Comparison of ENCODE assay signal across 20 mouse cellular contexts in the genomic region with DNA sequence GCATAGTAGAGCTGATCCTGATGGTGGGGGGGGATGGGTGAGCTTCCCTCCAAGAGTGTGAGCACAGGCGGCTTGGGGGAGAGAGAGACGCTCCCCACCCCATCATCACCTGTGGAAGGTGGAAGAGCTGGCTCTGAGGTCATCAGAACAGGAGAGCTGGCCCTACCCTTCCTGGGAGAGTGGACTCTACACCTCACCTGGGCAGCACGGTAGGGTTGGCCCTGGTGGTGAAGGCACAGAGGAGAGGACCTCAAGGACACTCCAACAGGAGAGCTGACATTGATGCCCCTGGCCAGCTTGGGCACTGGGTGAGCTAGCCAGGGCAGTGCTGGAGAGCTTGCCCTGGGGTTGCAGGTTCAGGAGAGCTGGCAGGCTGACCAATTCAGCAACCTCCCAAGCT. TPM values are rescaled to one million over a fixed set of nuclear protein-coding genes. Genes with fewer than 3 reads are reported as not detected.
A peak's percentile ranks its signal among the peaks of the same experiment; 100 is the strongest.
DNase-seq lines count a peak whose midpoint lies in the region; ATAC-seq lines count a peak whose summit lies in the region.
"Had no signal": no experiment of that assay in that cellular context is flagged by ENCODE, and none has a peak within 500 bp of the region (broad histone marks: within the 10 kb centered on the region; RNA-seq: fewer than 3 reads in every experiment).

No protein-coding gene starts in this region.

- no peak for DNase-seq in heart, adult 18-20 months
- no peak for DNase-seq in midbrain, embryonic 14.5 days
- DNase-seq: adrenal gland, postnatal 25 days; cerebellum, adult 8-10 months; forebrain, postnatal 0 days; gastrocnemius, postnatal 14 days; heart, adult 2 months; heart, postnatal 10 days; kidney, adult 2 months; layer of hippocampus, adult 9-11 months had no signal

- H3K4me1 ChIP-seq in heart, embryonic 11.5 days (ENCODE audit: control insufficient read depth, insufficient read depth, low read length) = peaks cover 2% of the 10 kb centered on the region; the same call in 1 of the 2 replicates
- H3K4me1 ChIP-seq in intestine, embryonic 16.5 days (ENCODE audit: control insufficient read depth, insufficient read depth, low read length) = no peaks in the 10 kb centered on the region
- H3K4me1 ChIP-seq in intestine, embryonic 15.5 days (replicated peaks) = no peaks in the 10 kb centered on the region
- H3K4me1 ChIP-seq in liver, embryonic 12.5 days = peaks cover 36% of the 10 kb centered on the region
- H3K4me1 ChIP-seq in midbrain, embryonic 15.5 days = no peaks in the 10 kb centered on the region
- no peaks in the 10 kb centered on the region for H3K4me1 ChIP-seq in midbrain, embryonic 14.5 days (ENCODE audit: control insufficient read depth, insufficient read depth, low read length)
- H3K4me1 ChIP-seq: neural tube, embryonic 12.5 days had no signal

- no peak overlapping the region for H3K27ac ChIP-seq in heart, embryonic 11.5 days (ENCODE audit: low read depth, low read length)
- H3K27ac ChIP-seq in intestine, embryonic 16.5 days (ENCODE audit: low read length) = no peak overlapping the region
- no peak overlapping the region for H3K27ac ChIP-seq in intestine, embryonic 15.5 days
- no peak overlapping the region for H3K27ac ChIP-seq in liver, embryonic 12.5 days
- H3K27ac ChIP-seq in midbrain, embryonic 15.5 days = no peak overlapping the region
- H3K27ac ChIP-seq in midbrain, embryonic 14.5 days (replicated peaks; ENCODE audit: low read depth, low read length) = no peak overlapping the region
- H3K27ac ChIP-seq: heart, adult 2 months; kidney, postnatal 0 days; macrophage; neural tube, embryonic 12.5 days had no signal

- 0 out of 2 replicates have a peak, but pooled peaks have one; percentile 4 for ATAC-seq in heart, embryonic 11.5 days (replicated peaks; ENCODE audit: insufficient number of reproducible peaks, low FRiP score, low TSS enrichment)
- ATAC-seq in intestine, embryonic 16.5 days = peak; percentile 26; the same call in 1 of the 2 replicates
- no peak for ATAC-seq in intestine, embryonic 15.5 days
- peak; percentile 6; the same call in 1 of the 2 replicates for ATAC-seq in liver, embryonic 12.5 days
- ATAC-seq in monocyte, adult 5-6 weeks (replicated peaks; ENCODE audit: insufficient number of reproducible peaks, low FRiP score, low TSS enrichment, poor library complexity, severe bottlenecking) = 0 out of 2 replicates have a peak, but pooled peaks have one; percentile 40
- no peak for ATAC-seq in midbrain, embryonic 15.5 days (replicated peaks)
- no peak for ATAC-seq in midbrain, embryonic 14.5 days (ENCODE audit: low FRiP score, low TSS enrichment)
- ATAC-seq: forebrain, postnatal 0 days had no signal

- peaks cover 22% of the 10 kb centered on the region for H3K36me3 ChIP-seq in heart, embryonic 11.5 days (ENCODE audit: control insufficient read depth, insufficient read depth, low read length)
- H3K36me3 ChIP-seq in intestine, embryonic 16.5 days (ENCODE audit: control insufficient read depth, insufficient read depth, low read length) = peaks cover 7% of the 10 kb centered on the region
- H3K36me3 ChIP-seq in intestine, embryonic 15.5 days = peaks cover 24% of the 10 kb centered on the region
- H3K36me3 ChIP-seq in liver, embryonic 12.5 days = peaks cover 46% of the 10 kb centered on the region
- peaks cover 29% of the 10 kb centered on the region for H3K36me3 ChIP-seq in midbrain, embryonic 15.5 days (replicated peaks)
- H3K36me3 ChIP-seq in midbrain, embryonic 14.5 days (ENCODE audit: control insufficient read depth, insufficient read depth, low read length) = peaks cover 31% of the 10 kb centered on the region

- WGBS in heart, embryonic 11.5 days (ENCODE audit: insufficient replicate concordance) = 77% methylated on average over 3 of the region's 3 CpGs
- 90% methylated on average over 3 of the region's 3 CpGs for WGBS in intestine, embryonic 16.5 days
- 91% methylated on average over 3 of the region's 3 CpGs for WGBS in intestine, embryonic 15.5 days
- WGBS in liver, embryonic 12.5 days (ENCODE audit: insufficient replicate concordance) = 83% methylated on average over 3 of the region's 3 CpGs
- WGBS in midbrain, embryonic 15.5 days = 93% methylated on average over 3 of the region's 3 CpGs
- WGBS in midbrain, embryonic 14.5 days = 98% methylated on average over 3 of the region's 3 CpGs

- H3K4me2 ChIP-seq in heart, embryonic 11.5 days = no peak overlapping the region
- no peak overlapping the region for H3K4me2 ChIP-seq in intestine, embryonic 16.5 days (ENCODE audit: low read depth, low read length)
- H3K4me2 ChIP-seq in intestine, embryonic 15.5 days (replicated peaks) = no peak overlapping the region
- no peak overlapping the region for H3K4me2 ChIP-seq in liver, embryonic 12.5 days
- no peak overlapping the region for H3K4me2 ChIP-seq in midbrain, embryonic 15.5 days
- no peak overlapping the region for H3K4me2 ChIP-seq in midbrain, embryonic 14.5 days (ENCODE audit: low read length)
- H3K4me2 ChIP-seq: midbrain, embryonic 11.5 days; neural tube, embryonic 12.5 days had no signal

- H3K9me3 ChIP-seq in heart, embryonic 11.5 days (replicated peaks; ENCODE audit: control insufficient read depth, low read length) = no peaks in the 10 kb centered on the region
- H3K9me3 ChIP-seq in intestine, embryonic 16.5 days (ENCODE audit: control insufficient read depth, low read length) = no peaks in the 10 kb centered on the region
- no peaks in the 10 kb centered on the region for H3K9me3 ChIP-seq in intestine, embryonic 15.5 days
- no peaks in the 10 kb centered on the region for H3K9me3 ChIP-seq in liver, embryonic 12.5 days (replicated peaks)
- H3K9me3 ChIP-seq in midbrain, embryonic 15.5 days = no peaks in the 10 kb centered on the region
- no peaks in the 10 kb centered on the region for H3K9me3 ChIP-seq in midbrain, embryonic 14.5 days (ENCODE audit: control insufficient read depth, low read length)
- H3K9me3 ChIP-seq: neural tube, embryonic 12.5 days had no signal

- H3K9ac ChIP-seq in heart, embryonic 11.5 days (ENCODE audit: low read depth, low read length) = no peak overlapping the region
- no peak overlapping the region for H3K9ac ChIP-seq in intestine, embryonic 16.5 days (ENCODE audit: low read depth, low read length)
- no peak overlapping the region for H3K9ac ChIP-seq in intestine, embryonic 15.5 days
- no peak overlapping the region for H3K9ac ChIP-seq in liver, embryonic 12.5 days
- no peak overlapping the region for H3K9ac ChIP-seq in midbrain, embryonic 15.5 days
- H3K9ac ChIP-seq in midbrain, embryonic 14.5 days (replicated peaks; ENCODE audit: low read length) = no peak overlapping the region
- H3K9ac ChIP-seq: forebrain, postnatal 0 days; neural tube, embryonic 12.5 days had no signal

- no peaks in the 10 kb centered on the region for H3K27me3 ChIP-seq in heart, embryonic 11.5 days (ENCODE audit: control insufficient read depth, insufficient read depth, low read length)
- no peaks in the 10 kb centered on the region for H3K27me3 ChIP-seq in intestine, embryonic 16.5 days (replicated peaks; ENCODE audit: control insufficient read depth, insufficient read depth, low read length)
- H3K27me3 ChIP-seq in intestine, embryonic 15.5 days (replicated peaks) = no peaks in the 10 kb centered on the region
- no peaks in the 10 kb centered on the region for H3K27me3 ChIP-seq in liver, embryonic 12.5 days (replicated peaks)
- no peaks in the 10 kb centered on the region for H3K27me3 ChIP-seq in midbrain, embryonic 15.5 days (replicated peaks)
- no peaks in the 10 kb centered on the region for H3K27me3 ChIP-seq in midbrain, embryonic 14.5 days (ENCODE audit: control insufficient read depth, insufficient read depth, low read length)
- H3K27me3 ChIP-seq: neural tube, embryonic 12.5 days had no signal

- H3K4me3 ChIP-seq in heart, embryonic 11.5 days (ENCODE audit: low read depth, low read length) = no peak overlapping the region
- H3K4me3 ChIP-seq in intestine, embryonic 16.5 days (ENCODE audit: low read length) = no peak overlapping the region
- H3K4me3 ChIP-seq in intestine, embryonic 15.5 days (replicated peaks) = no peak overlapping the region
- no peak overlapping the region for H3K4me3 ChIP-seq in liver, embryonic 12.5 days
- no peak overlapping the region for H3K4me3 ChIP-seq in midbrain, embryonic 15.5 days
- no peak overlapping the region for H3K4me3 ChIP-seq in midbrain, embryonic 14.5 days (replicated peaks; ENCODE audit: low read depth, low read length)
- H3K4me3 ChIP-seq: heart, adult 2 months; neural tube, embryonic 12.5 days had no signal

RNA-seq across cellular contexts. Expression of a gene that starts 31.1 kb away (rescaled TPM):
- 11.4 and 11.8 TPM in 2 replicates for polyA plus RNA-seq in heart, embryonic 11.5 days (2014; fragmentation: Nextera tagmentation; extraction: Ambion mirVana)
- total RNA-seq in heart, adult 18-20 months (2021) = 10 to 100 TPM; 10.5 to 11.1 TPM
- polyA plus RNA-seq in intestine, embryonic 16.5 days (2015; fragmentation: Nextera tagmentation; extraction: Ambion mirVana) = 9.9 and 11.8 TPM in 2 replicates
- polyA plus RNA-seq in intestine, embryonic 15.5 days (2015; fragmentation: Nextera tagmentation; extraction: Ambion mirVana) = 11.7 and 12.8 TPM in 2 replicates
- polyA plus RNA-seq in liver, embryonic 12.5 days (2016; fragmentation: Nextera tagmentation; extraction: Ambion mirVana) = 9.2 and 9.5 TPM in 2 replicates
- total RNA-seq in monocyte, adult 5-6 weeks (2017) = 17.0 to 27.0 TPM (median 17.3 TPM) in 3 replicates
- polyA plus RNA-seq in midbrain, embryonic 15.5 days (2015; fragmentation: Nextera tagmentation; extraction: Ambion mirVana) = 12.9 and 14.1 TPM in 2 replicates
- polyA plus RNA-seq in midbrain, embryonic 14.5 days (2014; fragmentation: Nextera tagmentation; extraction: Ambion mirVana) = 16.2 and 18.6 TPM in 2 replicates

Comparison
In these comparisons a context has a peak if more than half of its experiments do, and no peak if none do; other contexts are left out.
1. ATAC-seq: peak in heart, embryonic 11.5 days (single experiment), intestine, embryonic 16.5 days (single experiment), liver, embryonic 12.5 days (single experiment) and monocyte, adult 5-6 weeks (single experiment); none in intestine, embryonic 15.5 days (single experiment), midbrain, embryonic 15.5 days (single experiment) and midbrain, embryonic 14.5 days (single experiment).